Mouse (Mus musculus) liver, embryonic 16.5 days (tissue): ENCODE measurements around the gene Pom121. TPM values are rescaled to one million over a fixed set of nuclear protein-coding genes. Genes with fewer than 3 reads are reported as not detected.

Experiments
- ATAC-seq: fragments of 200-750 bp; cut with Nextera tagmentation; 2 replicates; pipeline ENCODE4 v1.8.0; 2017; ENCODE audit warnings: low read depth, mild to moderate bottlenecking, moderate number of reproducible peaks, moderate library complexity
- H3K27ac ChIP-seq: fragments of 300-500 bp; sonication (generic); 2 replicates; pipeline ENCODE4 v1.5.1; 2014; ENCODE audit warnings: mild to moderate bottlenecking, low read length
- H3K27me3 ChIP-seq: fragments of 300-500 bp; sonication (generic); 2 replicates; pipeline ENCODE4 v1.6.1; 2014; ENCODE audit warnings: low read depth, low read length, mixed read lengths; ENCODE audit not compliant: control insufficient read depth, insufficient read depth
- H3K36me3 ChIP-seq: fragments of 300-500 bp; sonication (generic); 2 replicates; pipeline ENCODE4 v1.6.1; 2014; ENCODE audit warnings: mild to moderate bottlenecking; ENCODE audit not compliant: control insufficient read depth, insufficient read depth
- H3K4me1 ChIP-seq: fragments of 300-500 bp; sonication (generic); 2 replicates; pipeline ENCODE4 v1.6.1; 2014; ENCODE audit warnings: low read depth, low read length, mixed read lengths; ENCODE audit not compliant: control insufficient read depth
- H3K4me2 ChIP-seq: fragments of 300-500 bp; sonication (generic); 2 replicates; pipeline ENCODE4 v1.6.1; 2014; ENCODE audit warnings: low read depth, low read length, mixed read lengths
- H3K4me3 ChIP-seq: fragments of 300-500 bp; sonication (generic); 2 replicates; pipeline ENCODE4 v1.5.1; 2014; ENCODE audit warnings: low read depth, mild to moderate bottlenecking, low read length
- H3K9ac ChIP-seq: fragments of 300-500 bp; sonication (generic); 2 replicates; pipeline ENCODE4 v1.6.1; 2014; ENCODE audit warnings: low read depth, low read length
- H3K9me3 ChIP-seq: fragments of 300-500 bp; sonication (generic); replicated peaks from 2 replicates; pipeline ENCODE4 v1.6.1; 2016; ENCODE audit warnings: low read length; ENCODE audit not compliant: control insufficient read depth
- WGBS: fragments of 180-500 bp; shearing (Covaris S2); extraction: QIAGEN DNeasy Blood & Tissue Kit; methylation state at CpG from one replicate; pipeline ENCODE4 v1.1.7; 2014; ENCODE audit not compliant: insufficient replicate concordance; 5-methylcytosine and 5-hydroxymethylcytosine counted together
- polyA plus RNA-seq: library from polyadenylated mRNA; unstranded; fragments of >200 nt; fragmentation: Nextera tagmentation; extraction: Ambion mirVana; gene quantifications from 2 replicates; pipeline ENCODE4 v1.2.1, GENCODE M21; 2015

The Pom121 gene
- polyA plus RNA-seq, 1 experiment from 2014 or later, result 5.0 TPM

- no peaks in the 10 kb centered on the region for H3K9me3 ChIP-seq
- H3K36me3 ChIP-seq, result no peaks in the 10 kb centered on the region
- ATAC-seq, result no peak
- no peak overlapping the region for H3K4me2 ChIP-seq
- 77% methylated on average over 2 of the region's 2 CpGs for WGBS
- H3K27ac ChIP-seq, result no peak overlapping the region
- H3K27me3 ChIP-seq, result no peaks in the 10 kb centered on the region
- H3K4me3 ChIP-seq, result no peak overlapping the region
- no peaks in the 10 kb centered on the region for H3K4me1 ChIP-seq
- H3K9ac ChIP-seq, result no peak overlapping the region
Observed at GRCm38 (mm10) chr5:135359772-135360171, 34.6 kb downstream of the Pom121 start.

GRCm38 (mm10) chr5:135357556-135357955 is 36.8 kb downstream of the Pom121 start:
- Histone ChIP-seq H3K36me3 (no peaks in the 10 kb centered on the region), H3K9ac (no peak overlapping the region), H3K4me3 (no peak overlapping the region), H3K9me3 (no peaks in the 10 kb centered on the region), H3K4me2 (no peak overlapping the region), H3K27ac (no peak overlapping the region), H3K4me1 (no peaks in the 10 kb centered on the region), H3K27me3 (no peaks in the 10 kb centered on the region)
- 57% methylated on average over 2 of the region's 2 CpGs for WGBS
- no peak for ATAC-seq

GRCm38 (mm10) chr5:135356090-135356489 is 38.3 kb downstream of the Pom121 start:
- ATAC-seq, result no peak
- Histone ChIP-seq H3K9me3 (no peaks in the 10 kb centered on the region), H3K27me3 (no peaks in the 10 kb centered on the region), H3K4me1 (no peaks in the 10 kb centered on the region), H3K36me3 (no peaks in the 10 kb centered on the region), H3K9ac (no peak overlapping the region), H3K4me2 (no peak overlapping the region), H3K27ac (no peak overlapping the region), H3K4me3 (no peak overlapping the region)
- WGBS, result 15% methylated on average over 1 of the region's 1 CpGs

GRCm38 (mm10) chr5:135353564-135353963 is 40.8 kb downstream of the Pom121 start:
- no peaks in the 10 kb centered on the region for H3K9me3 ChIP-seq
- no peak overlapping the region for H3K4me3 ChIP-seq
- no peaks in the 10 kb centered on the region for H3K36me3 ChIP-seq
- no peaks in the 10 kb centered on the region for H3K4me1 ChIP-seq
- 19% methylated on average over 20 of the region's 20 CpGs for WGBS
- H3K4me2 ChIP-seq, result no peak overlapping the region
- no peaks in the 10 kb centered on the region for H3K27me3 ChIP-seq
- no peak for ATAC-seq
- no peak overlapping the region for H3K27ac ChIP-seq
- H3K9ac ChIP-seq, result no peak overlapping the region

GRCm38 (mm10) chr5:135352995-135353394 is 41.4 kb downstream of the Pom121 start, which contains the start of gene Trim50:
Gene Trim50, plus strand, starts transcription at chr5:135353295.
- H3K36me3 ChIP-seq, result no peaks in the 10 kb centered on the region
- no peak within 1 kb of the TSS for H3K4me2 ChIP-seq
- no peak for ATAC-seq
- H3K4me1 ChIP-seq, result no peaks in the 10 kb centered on the region
- 63% methylated on average over 9 of the region's 9 CpGs for WGBS
- no peaks in the 10 kb centered on the region for H3K27me3 ChIP-seq
- no peaks in the 10 kb centered on the region for H3K9me3 ChIP-seq
- H3K27ac ChIP-seq, result no peak within 1 kb of the TSS
- no peak within 1 kb of the TSS for H3K4me3 ChIP-seq
- H3K9ac ChIP-seq, result no peak within 1 kb of the TSS

- ATAC-seq, result no peak
- H3K27me3 ChIP-seq, result no peaks in the 10 kb centered on the region
- H3K4me2 ChIP-seq, result no peak overlapping the region
- H3K4me1 ChIP-seq, result no peaks in the 10 kb centered on the region
- H3K4me3 ChIP-seq, result no peak overlapping the region
- no peaks in the 10 kb centered on the region for H3K9me3 ChIP-seq
- H3K27ac ChIP-seq, result no peak overlapping the region
- H3K36me3 ChIP-seq, result no peaks in the 10 kb centered on the region
- WGBS, result 56% methylated on average over 13 of the region's 13 CpGs
- no peak overlapping the region for H3K9ac ChIP-seq
Observed at GRCm38 (mm10) chr5:135351606-135352005, 42.7 kb downstream of the Pom121 start.

GRCm38 (mm10) chr5:135349862-135350261 is 44.5 kb downstream of the Pom121 start, which contains the start of gene Fkbp6:
Gene Fkbp6, minus strand, starts transcription at chr5:135350044.
- Histone ChIP-seq H3K36me3 (no peaks in the 10 kb centered on the region), H3K4me2 (no peak within 1 kb of the TSS), H3K27me3 (no peaks in the 10 kb centered on the region), H3K9me3 (no peaks in the 10 kb centered on the region), H3K9ac (no peak within 1 kb of the TSS), H3K4me1 (no peaks in the 10 kb centered on the region), H3K27ac (no peak within 1 kb of the TSS), H3K4me3 (no peak within 1 kb of the TSS)
- ATAC-seq, result no peak
- WGBS, result 79% methylated on average over 35 of the region's 35 CpGs

GRCm38 (mm10) chr5:135347511-135348011 is 46.8 kb downstream of the Pom121 start:
- WGBS, result 42% methylated on average over 4 of the region's 4 CpGs

GRCm38 (mm10) chr5:135346430-135346829 is 47.9 kb downstream of the Pom121 start:
- no peaks in the 10 kb centered on the region for H3K9me3 ChIP-seq
- H3K27me3 ChIP-seq, result no peaks in the 10 kb centered on the region
- no peak for ATAC-seq
- WGBS, result 7% methylated on average over 1 of the region's 1 CpGs
- no peaks in the 10 kb centered on the region for H3K4me1 ChIP-seq
- no peak overlapping the region for H3K9ac ChIP-seq
- H3K4me2 ChIP-seq, result no peak overlapping the region
- H3K36me3 ChIP-seq, result no peaks in the 10 kb centered on the region
- no peak overlapping the region for H3K4me3 ChIP-seq
- no peak overlapping the region for H3K27ac ChIP-seq

More at GRCm38 (mm10) chr5:135347511-135348011, 46.8 kb downstream of the Pom121 start:
- Histone ChIP-seq H3K36me3 (no peaks in the 10 kb centered on the region), H3K9me3 (no peaks in the 10 kb centered on the region), H3K4me2 (no peak overlapping the region), H3K4me1 (no peaks in the 10 kb centered on the region), H3K27ac (no peak overlapping the region), H3K4me3 (no peak overlapping the region), H3K9ac (no peak overlapping the region), H3K27me3 (no peaks in the 10 kb centered on the region)
- ATAC-seq, result no peak
